ENCODE assay signal across 14 mouse cellular contexts in the genomic region with DNA sequence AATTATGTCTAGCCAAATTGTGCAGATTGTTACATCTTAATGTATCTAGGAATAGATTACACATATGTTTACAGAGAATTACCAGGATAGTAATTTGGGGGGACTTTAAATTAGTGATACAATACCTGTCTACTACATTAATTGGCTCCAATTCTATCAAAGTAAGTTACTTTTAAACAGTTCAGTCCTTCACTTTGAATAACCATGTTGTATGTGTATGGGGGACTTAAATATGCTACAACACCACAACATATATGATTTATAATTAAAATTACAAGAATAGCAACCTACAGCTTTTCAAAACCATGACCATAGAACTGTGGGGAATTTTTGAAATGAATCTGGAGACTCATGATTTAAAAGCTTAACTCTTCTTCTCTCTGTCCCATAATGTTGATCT.
DNase-seq lines count a peak whose midpoint lies in the region; ATAC-seq lines count a peak whose summit lies in the region.
"Had no signal": no experiment of that assay in that cellular context is flagged by ENCODE, and none has a peak within 500 bp of the region (broad histone marks: within the 10 kb centered on the region; RNA-seq: fewer than 3 reads in every experiment).

No protein-coding gene starts in this region.

- H3K4me1 ChIP-seq in forebrain, embryonic 10.5 days, result peaks cover 53% of the 10 kb centered on the region
- peaks cover 9% of the 10 kb centered on the region; the same call in 1 of the 2 replicates for H3K4me1 ChIP-seq in forebrain, embryonic 11.5 days (replicated peaks; ENCODE audit: control insufficient read depth, insufficient read depth, low read length)
- peaks cover 61% of the 10 kb centered on the region for H3K4me1 ChIP-seq in midbrain, embryonic 10.5 days
- peaks cover 7% of the 10 kb centered on the region; the same call in 1 of the 2 replicates for H3K4me1 ChIP-seq in midbrain, embryonic 15.5 days
- H3K4me1 ChIP-seq: embryonic facial prominence, embryonic 13.5 days; embryonic facial prominence, embryonic 15.5 days had no signal

- no peak for ATAC-seq in forebrain, embryonic 11.5 days (replicated peaks; ENCODE audit: low FRiP score)
- ATAC-seq in midbrain, embryonic 15.5 days (replicated peaks), result no peak
- ATAC-seq: forebrain, embryonic 14.5 days; forebrain, embryonic 16.5 days had no signal

- H3K9me3 ChIP-seq in forebrain, embryonic 10.5 days, result no peaks in the 10 kb centered on the region
- H3K9me3 ChIP-seq in forebrain, embryonic 11.5 days (ENCODE audit: control insufficient read depth, low read length), result no peaks in the 10 kb centered on the region
- H3K9me3 ChIP-seq in midbrain, embryonic 10.5 days (replicated peaks), result no peaks in the 10 kb centered on the region
- no peaks in the 10 kb centered on the region for H3K9me3 ChIP-seq in midbrain, embryonic 15.5 days
- H3K9me3 ChIP-seq: embryonic facial prominence, embryonic 13.5 days; embryonic facial prominence, embryonic 15.5 days; forebrain, embryonic 12.5 days had no signal

- peak overlapping the region; percentile 81 for H3K27ac ChIP-seq in forebrain, embryonic 10.5 days
- H3K27ac ChIP-seq in forebrain, embryonic 11.5 days (ENCODE audit: low read depth, low read length), result no peak overlapping the region; the same call in 1 of the 2 replicates
- H3K27ac ChIP-seq in midbrain, embryonic 10.5 days (replicated peaks), result peak overlapping the region; percentile 80
- H3K27ac ChIP-seq in midbrain, embryonic 15.5 days, result no peak overlapping the region
- H3K27ac ChIP-seq: embryonic facial prominence, embryonic 13.5 days; embryonic facial prominence, embryonic 15.5 days had no signal

- H3K4me2 ChIP-seq in forebrain, embryonic 11.5 days (ENCODE audit: low read depth, low read length, severe bottlenecking), result no peak overlapping the region
- H3K4me2 ChIP-seq in midbrain, embryonic 15.5 days, result no peak overlapping the region
- H3K4me2 ChIP-seq: embryonic facial prominence, embryonic 13.5 days; embryonic facial prominence, embryonic 15.5 days had no signal

- DNase-seq in forebrain, embryonic 10.5 days (ENCODE audit: extremely low spot score, low spot score), result no peak
- no peak for DNase-seq in forebrain, embryonic 11.5 days (ENCODE audit: low spot score)
- no peak for DNase-seq in midbrain, embryonic 10.5 days (ENCODE audit: low spot score)
- DNase-seq: adrenal gland, adult 2 months; adrenal gland, postnatal 10 days; adrenal gland, postnatal 25 days; cerebellum, adult 11 months had no signal

- peaks cover 37% of the 10 kb centered on the region for H3K27me3 ChIP-seq in forebrain, embryonic 10.5 days (ENCODE audit: poor library complexity, severe bottlenecking)
- H3K27me3 ChIP-seq in forebrain, embryonic 11.5 days (ENCODE audit: control insufficient read depth, insufficient read depth, low read length), result peaks cover 2% of the 10 kb centered on the region; the same call in 1 of the 2 replicates
- H3K27me3 ChIP-seq in midbrain, embryonic 10.5 days (ENCODE audit: low read depth, poor library complexity, severe bottlenecking), result peaks cover 63% of the 10 kb centered on the region
- peaks cover 14% of the 10 kb centered on the region; the same call in 1 of the 2 replicates for H3K27me3 ChIP-seq in midbrain, embryonic 15.5 days (replicated peaks)
- H3K27me3 ChIP-seq: embryonic facial prominence, embryonic 13.5 days; embryonic facial prominence, embryonic 15.5 days had no signal

- H3K4me3 ChIP-seq in forebrain, embryonic 10.5 days, result no peak overlapping the region
- no peak overlapping the region for H3K4me3 ChIP-seq in forebrain, embryonic 11.5 days (ENCODE audit: low read depth, low read length)
- H3K4me3 ChIP-seq in midbrain, embryonic 10.5 days, result no peak overlapping the region
- H3K4me3 ChIP-seq in midbrain, embryonic 15.5 days, result no peak overlapping the region
- H3K4me3 ChIP-seq: embryonic facial prominence, embryonic 13.5 days; embryonic facial prominence, embryonic 15.5 days; erythroblast, embryonic 14.5 days; forebrain, embryonic 12.5 days had no signal

- H3K36me3 ChIP-seq in forebrain, embryonic 10.5 days (replicated peaks), result no peaks in the 10 kb centered on the region
- H3K36me3 ChIP-seq in forebrain, embryonic 11.5 days (ENCODE audit: control insufficient read depth, insufficient read depth, low read length), result no peaks in the 10 kb centered on the region
- no peaks in the 10 kb centered on the region for H3K36me3 ChIP-seq in midbrain, embryonic 10.5 days
- H3K36me3 ChIP-seq in midbrain, embryonic 15.5 days (replicated peaks), result no peaks in the 10 kb centered on the region
- H3K36me3 ChIP-seq: embryonic facial prominence, embryonic 13.5 days; embryonic facial prominence, embryonic 15.5 days; forebrain, embryonic 12.5 days had no signal

- no peak overlapping the region for H3K9ac ChIP-seq in forebrain, embryonic 11.5 days (ENCODE audit: low read length)
- H3K9ac ChIP-seq in midbrain, embryonic 15.5 days, result no peak overlapping the region
- H3K9ac ChIP-seq: embryonic facial prominence, embryonic 13.5 days; embryonic facial prominence, embryonic 15.5 days; forebrain, embryonic 12.5 days had no signal

Comparison
In these comparisons a context has a peak if more than half of its experiments do, and no peak if none do; other contexts are left out.
1. H3K27ac ChIP-seq: peak in forebrain, embryonic 10.5 days (single experiment) and midbrain, embryonic 10.5 days (single experiment); none in forebrain, embryonic 11.5 days (single experiment) and midbrain, embryonic 15.5 days (single experiment).